Mouse (Mus musculus): ENCODE data around the gene Ston2.

DNA sequence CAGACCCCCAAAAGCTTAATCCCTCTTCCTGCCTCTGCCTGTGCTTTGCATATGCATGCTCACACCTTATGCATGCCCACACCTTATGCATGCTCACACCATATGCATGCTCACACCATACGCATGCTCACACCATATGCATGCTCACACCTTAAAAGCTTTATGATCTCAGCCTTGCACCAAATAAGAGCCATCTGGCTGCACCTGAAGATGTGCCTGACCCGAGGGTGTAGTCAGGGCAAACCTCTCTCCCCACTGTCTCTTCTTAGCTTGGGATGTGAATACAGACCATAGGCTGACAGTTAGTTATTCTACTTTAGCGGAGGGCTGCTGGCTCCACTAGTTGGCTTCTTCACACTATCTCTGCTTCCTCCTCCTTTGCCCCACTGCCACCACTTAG is 105.1 kb downstream of the Ston2 start:
- no peak for TF ChIP-seq CTCF (IDR thresholded peaks at IDR 0.05; ENCODE audit: control insufficient read depth, insufficient read depth, low read length)
- TF ChIP-seq POLR2A (IDR thresholded peaks at IDR 0.05; ENCODE audit: borderline replicate concordance, control insufficient read depth, low read depth, low read length), result no peak

Measured in bone marrow, adult 2 months (tissue).